Mouse (Mus musculus) lung, embryonic 14.5 days (tissue): Measurements from ENCODE around the gene Btbd6. TPM values are rescaled to one million over a fixed set of nuclear protein-coding genes. Genes with fewer than 3 reads are reported as not detected.
A peak's percentile ranks its signal among the peaks of the same experiment; 100 is the strongest.

Experiments used
- ATAC-seq: fragments of 200-750 bp; cut with Nextera tagmentation; 2 replicates; pipeline ENCODE4 v1.8.0; 2017; ENCODE audit warnings: mild to moderate bottlenecking, moderate TSS enrichment, moderate library complexity; ENCODE audit not compliant: insufficient read depth
- DNase-seq: peaks from one replicate; pipeline ENCODE4 v3.0.0-alpha.2; 2015
- H3K27ac ChIP-seq: fragments of 300-500 bp; sonication (generic); 2 replicates; pipeline ENCODE4 v1.5.1; 2014; ENCODE audit warnings: low read depth, mild to moderate bottlenecking, moderate library complexity
- H3K27me3 ChIP-seq: fragments of 300-500 bp; sonication (generic); 2 replicates; pipeline ENCODE4 v1.6.1; 2014; ENCODE audit warnings: low read length, control low read depth; ENCODE audit not compliant: insufficient read depth
- H3K36me3 ChIP-seq: fragments of 300-500 bp; sonication (generic); 2 replicates; pipeline ENCODE4 v1.6.1; 2014; ENCODE audit warnings: control low read depth; ENCODE audit not compliant: insufficient read depth
- H3K4me1 ChIP-seq: fragments of 300-500 bp; sonication (generic); 2 replicates; pipeline ENCODE4 v1.6.1; 2014; ENCODE audit warnings: antibody characterized with exemption, control low read depth; ENCODE audit not compliant: insufficient read depth
- H3K4me2 ChIP-seq: fragments of 300-500 bp; sonication (generic); 2 replicates; pipeline ENCODE4 v1.6.1; 2014; ENCODE audit warnings: mild to moderate bottlenecking
- H3K4me3 ChIP-seq: fragments of 300-500 bp; sonication (generic); 2 replicates; pipeline ENCODE4 v1.5.1; 2014; ENCODE audit warnings: low read depth, low read length
- H3K9ac ChIP-seq: fragments of 300-500 bp; sonication (generic); 2 replicates; pipeline ENCODE4 v1.6.1; 2014
- H3K9me3 ChIP-seq: fragments of 300-500 bp; sonication (generic); 2 replicates; pipeline ENCODE4 v1.6.1; 2016; ENCODE audit warnings: low read depth, low read length, control low read depth
- CTCF ChIP-seq: IDR thresholded peaks from 2 replicates; pipeline ENCODE4 v1.5.1; 2016; ENCODE audit warnings: antibody characterized with exemption, low read depth
- WGBS: fragments of 180-500 bp; shearing (Covaris S2); extraction: QIAGEN DNeasy Blood & Tissue Kit; methylation state at CpG from one replicate; pipeline ENCODE4 v1.1.7; 2014; 5-methylcytosine and 5-hydroxymethylcytosine counted together
- polyA plus RNA-seq: library from polyadenylated mRNA; unstranded; fragments of >200 nt; fragmentation: Nextera tagmentation; extraction: Ambion mirVana; gene quantifications from 2 replicates; pipeline ENCODE4 v1.2.1, GENCODE M21; 2014

Btbd6 gene
- polyA plus RNA-seq, 1 experiment from 2014 or later, result 26.7 TPM

GRCm38 (mm10) chr12:113004011-113004410, 27.7 kb downstream of the Btbd6 start:
- Histone ChIP-seq H3K4me1 (peaks cover 3% of the 10 kb centered on the region), H3K4me3 (no peak overlapping the region), H3K9me3 (no peaks in the 10 kb centered on the region), H3K4me2 (no peak overlapping the region), H3K27me3 (no peaks in the 10 kb centered on the region), H3K9ac (no peak overlapping the region; the same call in 1 of the 2 replicates), H3K27ac (no peak overlapping the region), H3K36me3 (no peaks in the 10 kb centered on the region)
- ATAC-seq, result no peak
- 77% methylated on average over 8 of the region's 8 CpGs for whole genome bisulfite sequencing
- DNase-seq, result no peak
- no peak for TF ChIP-seq CTCF

GRCm38 (mm10) chr12:113004993-113005392, 28.7 kb downstream of the Btbd6 start:
- 31% methylated on average over 4 of the region's 4 CpGs for WGBS
- H3K27ac ChIP-seq, result no peak overlapping the region
- no peaks in the 10 kb centered on the region; the same call in 1 of the 2 replicates for H3K4me1 ChIP-seq
- ATAC-seq (no peak), DNase-seq (peak; percentile 57)
- no peaks in the 10 kb centered on the region for H3K9me3 ChIP-seq
- H3K36me3 ChIP-seq, result no peaks in the 10 kb centered on the region
- no peak overlapping the region for H3K4me3 ChIP-seq
- no peak overlapping the region for H3K4me2 ChIP-seq
- no peaks in the 10 kb centered on the region for H3K27me3 ChIP-seq
- H3K9ac ChIP-seq, result no peak overlapping the region
- TF ChIP-seq CTCF, result peak; percentile 66

- Histone ChIP-seq H3K9ac (no peak overlapping the region), H3K27ac (no peak overlapping the region), H3K4me3 (no peak overlapping the region), H3K4me1 (peaks cover 12% of the 10 kb centered on the region; the same call in 1 of the 2 replicates), H3K27me3 (no peaks in the 10 kb centered on the region), H3K9me3 (no peaks in the 10 kb centered on the region), H3K4me2 (no peak overlapping the region), H3K36me3 (no peaks in the 10 kb centered on the region)
- ATAC-seq, result no peak
- WGBS, result 78% methylated on average over 6 of the region's 6 CpGs
- TF ChIP-seq CTCF, result no peak
- peak; percentile 17 for DNase-seq
Observed at GRCm38 (mm10) chr12:113011702-113012360, 35.5 kb downstream of the Btbd6 start.

GRCm38 (mm10) chr12:113012443-113012842, 36.2 kb downstream of the Btbd6 start:
- WGBS, result 91% methylated on average over 5 of the region's 5 CpGs
- no peaks in the 10 kb centered on the region for H3K36me3 ChIP-seq
- no peak overlapping the region for H3K4me2 ChIP-seq
- H3K9me3 ChIP-seq, result no peaks in the 10 kb centered on the region
- H3K9ac ChIP-seq, result no peak overlapping the region
- ATAC-seq, result no peak
- H3K4me1 ChIP-seq, result peaks cover 12% of the 10 kb centered on the region; the same call in 1 of the 2 replicates
- H3K27ac ChIP-seq, result no peak overlapping the region
- H3K4me3 ChIP-seq, result no peak overlapping the region
- TF ChIP-seq CTCF, result no peak
- no peak for DNase-seq
- no peaks in the 10 kb centered on the region for H3K27me3 ChIP-seq

- no peak overlapping the region for H3K4me3 ChIP-seq
- 70% methylated on average over 3 of the region's 3 CpGs for WGBS
- H3K27me3 ChIP-seq, result no peaks in the 10 kb centered on the region
- peaks cover 12% of the 10 kb centered on the region; the same call in 1 of the 2 replicates for H3K4me1 ChIP-seq
- no peak for DNase-seq
- no peak for TF ChIP-seq CTCF
- peak overlapping the region; percentile 89 for H3K27ac ChIP-seq
- H3K9ac ChIP-seq, result peak overlapping the region; percentile 84; the same call in 1 of the 2 replicates
- peak overlapping the region; percentile 89 for H3K4me2 ChIP-seq
- no peaks in the 10 kb centered on the region for H3K9me3 ChIP-seq
- no peaks in the 10 kb centered on the region for H3K36me3 ChIP-seq
- ATAC-seq, result no peak
Observed at GRCm38 (mm10) chr12:113013021-113013491, 36.8 kb downstream of the Btbd6 start.

GRCm38 (mm10) chr12:113013604-113014558, 37.6 kb downstream of the Btbd6 start, which contains the start of gene Pacs2:
Gene Pacs2 (plus strand): TSS chr12:113014508.
- no peaks in the 10 kb centered on the region for H3K9me3 ChIP-seq
- 3% methylated on average over 65 of the region's 85 CpGs for WGBS
- H3K4me2 ChIP-seq, result peak within 1 kb of the TSS; percentile 89
- peak; percentile 95 for ATAC-seq
- DNase-seq, result peak; percentile 98
- peak within 1 kb of the TSS; percentile 89 for H3K27ac ChIP-seq
- H3K27me3 ChIP-seq, result no peaks in the 10 kb centered on the region
- no peaks in the 10 kb centered on the region for H3K36me3 ChIP-seq
- peaks cover 12% of the 10 kb centered on the region; the same call in 1 of the 2 replicates for H3K4me1 ChIP-seq
- peak within 1 kb of the TSS; percentile 84 for H3K9ac ChIP-seq
- no peak; the same call in 1 of the 2 replicates for TF ChIP-seq CTCF
- peak within 1 kb of the TSS; percentile 93 for H3K4me3 ChIP-seq
